Mouse (Mus musculus) ES-E14 (cell line): ENCODE measurements around the gene Rhd. TPM values are rescaled to one million over a fixed set of nuclear protein-coding genes. Genes with fewer than 3 reads are reported as not detected.

ENCODE experiments used
- DNase-seq: peaks from one replicate; pipeline ENCODE4 v3.0.0-alpha.2; 2013; ENCODE audit warnings: low read depth, low spot score
- H3K27ac ChIP-seq: 2 replicates; pipeline ENCODE4 v1.5.1; 2012; ENCODE audit warnings: low read depth, mild to moderate bottlenecking, low read length, moderate library complexity, mixed read lengths; ENCODE audit not compliant: poor library complexity, insufficient read depth, severe bottlenecking
- H3K36me3 ChIP-seq: 2 replicates; pipeline ENCODE4 v1.6.1; 2012; ENCODE audit warnings: mild to moderate bottlenecking, low read length, moderate library complexity, mixed read lengths; ENCODE audit not compliant: control insufficient read depth, poor library complexity, insufficient read depth, severe bottlenecking
- H3K4me1 ChIP-seq, 2 experiments: fragments of 150-350 bp in 1 of 2; sonication (generic) in 1 of 2; 2 replicates each; pipeline ENCODE4 v1.6.1; 2012; ENCODE audit warnings: low read length in 2 of 2, mild to moderate bottlenecking in 1 of 2, mixed read lengths in 1 of 2; ENCODE audit not compliant: control insufficient read depth in 2 of 2, insufficient read depth in 2 of 2, poor library complexity in 1 of 2
- H3K4me3 ChIP-seq, 2 experiments: fragments of 150-350 bp in 1 of 2; sonication (generic) in 1 of 2; 2 replicates each; pipeline ENCODE4 v1.5.1; 2012; ENCODE audit warnings: low read length in 2 of 2, low read depth in 1 of 2, mild to moderate bottlenecking in 1 of 2, mixed read lengths in 1 of 2; ENCODE audit not compliant: insufficient read depth in 1 of 2, poor library complexity in 1 of 2, severe bottlenecking in 1 of 2
- H3K9ac ChIP-seq: 2 replicates; pipeline ENCODE4 v1.6.1; 2012; ENCODE audit warnings: low read depth, mild to moderate bottlenecking, low read length, mixed read lengths; ENCODE audit not compliant: poor library complexity, insufficient read depth, severe bottlenecking
- H3K9me3 ChIP-seq: fragments of 150-350 bp; sonication (generic); 2 replicates; pipeline ENCODE4 v1.6.1; 2012; ENCODE audit warnings: low read depth, mild to moderate bottlenecking, low read length; ENCODE audit not compliant: control insufficient read depth, insufficient read depth
- CHD2 ChIP-seq: IDR thresholded peaks from 2 replicates; pipeline ENCODE4 v1.6.1; 2014; ENCODE audit warnings: mild to moderate bottlenecking, low read depth, low read length, inconsistent platforms
- HCFC1 ChIP-seq: IDR thresholded peaks from 2 replicates; pipeline ENCODE4 v1.6.1; 2012; ENCODE audit warnings: low read length, inconsistent platforms, borderline replicate concordance; ENCODE audit not compliant: insufficient read depth
- MAFK ChIP-seq: IDR thresholded peaks from 2 replicates; pipeline ENCODE4 v1.6.1; 2014; ENCODE audit warnings: mild to moderate bottlenecking, low read depth, low read length, inconsistent platforms; ENCODE audit not compliant: insufficient read depth
- ZC3H11A ChIP-seq: IDR thresholded peaks from 2 replicates; pipeline ENCODE4 v1.6.1; 2012; ENCODE audit warnings: low read depth, mild to moderate bottlenecking, inconsistent platforms, low read length, borderline replicate concordance
- ZNF384 ChIP-seq: IDR thresholded peaks from 2 replicates; pipeline ENCODE4 v1.6.1; 2012; ENCODE audit warnings: low read depth, low read length, inconsistent platforms
- in situ Hi-C, 2 experiments: fragments of 600-800 bp; cut with MboI; formaldehyde crosslinking; loops; one replicate each; pipeline ENCODE4 v1.15.1; 2025; ENCODE audit warnings: low sequenced_read_pairs in 2 of 2, inconsistent platforms in 1 of 2; ENCODE audit not compliant: unreplicated experiment in 2 of 2
- total RNA-seq: library from RNA; depleted of rRNA; stranded (reverse); fragments of 300-350 nt; gene quantifications from 2 replicates; pipeline ENCODE4 v1.2.3, GENCODE M21; 2012

Rhd gene
- total RNA-seq, 1 experiment, result 12.4 TPM

- Histone ChIP-seq H3K4me1 (peaks cover 2 to 21% of the 10 kb centered on the region in 2 experiments; a peak in 2 of 4 replicates), H3K4me3 (no peak overlapping the region), H3K9me3 (no peaks in the 10 kb centered on the region), H3K36me3 (no peaks in the 10 kb centered on the region), H3K9ac (no peak overlapping the region), H3K27ac (no peak overlapping the region)
- no peak for DNase-seq
- in situ Hi-C loops, result no loop called here
- no peak for TF ChIP-seq ZC3H11A
- no peak for TF ChIP-seq HCFC1
- no peak for TF ChIP-seq ZNF384
- no peak for TF ChIP-seq CHD2
- TF ChIP-seq MAFK, result no peak
These were observed 1.3 kb upstream of the Rhd start for GRCm38 (mm10) chr4:134862996-134863395.

- no peak for DNase-seq
- H3K9me3 ChIP-seq, result no peaks in the 10 kb centered on the region
- no peak overlapping the region for H3K27ac ChIP-seq
- no peak overlapping the region for H3K9ac ChIP-seq
- peaks cover 2 to 40% of the 10 kb centered on the region in 2 experiments; a peak in 2 of 4 replicates for H3K4me1 ChIP-seq
- H3K36me3 ChIP-seq, result no peaks in the 10 kb centered on the region
- H3K4me3 ChIP-seq, result no peak overlapping the region
- TF ChIP-seq MAFK (no peak), CHD2 (no peak), HCFC1 (no peak), ZC3H11A (no peak), ZNF384 (no peak)
- in situ Hi-C loops, result no loop called here
These were observed 1.0 kb downstream of the Rhd start for GRCm38 (mm10) chr4:134865340-134865739.

GRCm38 (mm10) chr4:134865789-134866188 is 1.5 kb downstream of the Rhd start:
- Histone ChIP-seq H3K27ac (no peak overlapping the region), H3K9me3 (no peaks in the 10 kb centered on the region), H3K9ac (no peak overlapping the region), H3K4me1 (peaks cover 4 to 42% of the 10 kb centered on the region in 2 experiments; a peak in 2 of 4 replicates), H3K4me3 (no peak overlapping the region), H3K36me3 (no peaks in the 10 kb centered on the region)
- in situ Hi-C loops, result no loop called here
- DNase-seq, result no peak
- TF ChIP-seq HCFC1 (no peak), CHD2 (no peak), ZNF384 (no peak), ZC3H11A (no peak), MAFK (no peak)

- no peaks in the 10 kb centered on the region for H3K9me3 ChIP-seq
- H3K4me1 ChIP-seq, result peaks cover 6 to 43% of the 10 kb centered on the region in 2 experiments; a peak in 2 of 4 replicates
- H3K27ac ChIP-seq, result no peak overlapping the region
- in situ Hi-C loops, result no loop called here
- TF ChIP-seq HCFC1 (no peak), ZC3H11A (no peak), MAFK (no peak), CHD2 (no peak), ZNF384 (no peak)
- no peak overlapping the region for H3K9ac ChIP-seq
- H3K36me3 ChIP-seq, result no peaks in the 10 kb centered on the region
- H3K4me3 ChIP-seq, result no peak overlapping the region
- DNase-seq, result no peak
These were observed 2.9 kb downstream of the Rhd start for GRCm38 (mm10) chr4:134867213-134867612.

GRCm38 (mm10) chr4:134867661-134868060 is 3.3 kb downstream of the Rhd start:
- Histone ChIP-seq H3K9me3 (no peaks in the 10 kb centered on the region), H3K27ac (no peak overlapping the region), H3K4me1 (peaks cover 6 to 46% of the 10 kb centered on the region in 2 experiments; a peak in 2 of 4 replicates), H3K9ac (no peak overlapping the region), H3K4me3 (peak overlapping the region in 1 of 2 experiments; percentile 26; a peak in 1 of 4 replicates), H3K36me3 (no peaks in the 10 kb centered on the region)
- in situ Hi-C loops, result no loop called here
- TF ChIP-seq MAFK, result no peak
- no peak for TF ChIP-seq CHD2
- TF ChIP-seq ZNF384, result no peak
- TF ChIP-seq ZC3H11A, result no peak
- no peak for TF ChIP-seq HCFC1
- DNase-seq, result no peak
